Mouse (Mus musculus): ENCODE data around the gene Reck. TPM values are rescaled to one million over a fixed set of nuclear protein-coding genes. Genes with fewer than 3 reads are reported as not detected.

The Reck gene
- total RNA-seq, 2 experiments from 2014 or later: 1.2 to 6.8 TPM

DNA sequence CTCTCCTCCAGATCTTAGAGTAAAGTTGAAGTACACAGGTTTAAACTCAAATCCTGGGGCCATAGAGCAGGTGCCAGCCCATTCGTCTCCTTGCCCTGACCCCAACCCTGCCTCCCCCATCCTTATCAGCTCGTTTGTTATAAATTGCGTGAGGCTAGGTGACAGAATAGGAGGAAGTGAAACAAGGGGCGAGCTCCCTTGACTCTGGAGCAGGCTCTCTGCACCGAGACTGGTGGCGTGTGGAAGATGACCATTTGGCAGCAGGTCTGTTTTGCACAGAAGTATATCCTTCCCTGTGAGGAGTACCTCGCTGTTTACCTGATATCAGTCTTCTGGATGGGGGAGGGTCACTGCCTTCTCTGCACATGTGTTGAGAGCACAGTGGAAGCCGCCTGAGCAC lies 23.9 kb downstream of the Reck start:
- peak; percentile 54 for ATAC-seq (ENCODE audit: poor library complexity, severe bottlenecking)

DNA sequence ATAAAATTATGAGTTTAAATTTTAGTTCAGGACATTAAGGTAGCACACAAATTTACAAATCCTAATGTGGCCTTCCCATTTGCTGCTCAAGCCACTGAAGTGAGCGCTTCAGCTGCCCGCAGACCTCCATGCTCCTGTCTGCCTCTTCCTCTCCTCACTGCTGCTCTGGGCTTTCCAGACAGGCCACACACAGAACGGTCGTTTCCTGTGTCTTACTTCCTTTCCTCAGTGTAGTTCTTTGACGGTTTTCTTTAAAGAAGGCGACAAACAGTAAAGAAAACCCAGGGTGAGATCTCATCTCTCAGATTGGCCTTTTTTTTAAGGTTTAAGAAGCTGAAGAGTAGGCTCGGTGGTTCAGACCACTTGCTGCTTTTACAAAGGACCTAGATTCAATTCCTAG lies 28.4 kb downstream of the Reck start:
- no peak for ATAC-seq (ENCODE audit: poor library complexity, severe bottlenecking)

DNA sequence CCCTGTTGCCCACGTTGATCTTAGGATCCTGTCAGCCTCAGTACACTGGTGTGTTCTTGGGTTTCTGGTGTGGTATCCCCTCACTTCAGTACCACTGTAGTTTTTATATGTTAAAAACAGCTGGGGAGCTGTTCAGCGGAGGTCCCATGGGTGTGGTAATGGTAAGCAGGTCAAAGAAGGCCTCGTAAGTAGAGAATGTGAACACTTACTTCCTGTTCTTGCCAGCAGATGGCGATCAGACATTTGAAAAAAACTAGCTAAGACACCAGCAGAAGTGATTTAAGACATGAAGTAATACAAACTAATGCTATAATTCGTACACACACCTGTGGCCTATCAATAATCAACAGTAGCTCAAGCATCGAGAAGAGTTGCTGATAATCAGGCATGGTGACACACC lies 31.1 kb downstream of the Reck start:
- peak; percentile 59 for ATAC-seq (ENCODE audit: poor library complexity, severe bottlenecking)

DNA sequence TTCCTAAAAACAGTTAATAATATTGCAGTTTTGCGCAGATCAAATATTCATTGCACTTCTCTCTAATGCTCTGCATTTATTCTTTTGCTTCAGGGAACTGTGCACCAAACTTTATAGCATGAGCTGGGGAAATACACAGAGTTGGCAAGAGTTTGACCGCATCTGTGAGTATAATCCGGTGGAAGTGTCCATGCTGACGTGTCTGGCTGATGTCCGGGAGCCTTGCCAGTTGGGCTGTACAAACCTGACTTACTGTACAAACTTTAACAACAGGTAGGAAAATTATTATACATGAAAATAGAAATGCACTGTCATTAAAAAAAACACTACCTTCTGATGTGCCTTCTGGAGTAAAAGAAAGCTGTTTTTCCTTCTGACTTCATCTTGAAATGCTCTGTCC lies 42.9 kb downstream of the Reck start:
- ATAC-seq (ENCODE audit: poor library complexity, severe bottlenecking): no peak

DNA sequence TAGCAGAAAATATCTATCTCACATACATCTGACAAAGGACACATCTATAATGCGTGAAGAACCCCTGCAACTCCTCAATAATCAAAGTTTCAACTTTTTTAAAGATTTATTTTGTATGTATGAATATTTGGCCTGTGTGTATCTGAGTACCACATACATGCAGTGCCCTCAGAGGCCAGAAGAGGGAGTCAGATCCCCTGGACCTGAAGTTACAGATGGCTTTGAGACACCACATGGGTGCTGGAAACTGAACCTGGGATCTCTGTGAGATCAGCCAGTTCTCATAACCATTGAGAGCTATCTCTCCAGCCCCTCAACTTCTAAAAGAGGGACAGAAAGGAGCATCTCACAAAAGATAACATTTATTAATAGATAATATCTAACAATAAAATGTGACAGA lies 45.3 kb downstream of the Reck start:
- no peak for ATAC-seq (ENCODE audit: poor library complexity, severe bottlenecking)

DNA sequence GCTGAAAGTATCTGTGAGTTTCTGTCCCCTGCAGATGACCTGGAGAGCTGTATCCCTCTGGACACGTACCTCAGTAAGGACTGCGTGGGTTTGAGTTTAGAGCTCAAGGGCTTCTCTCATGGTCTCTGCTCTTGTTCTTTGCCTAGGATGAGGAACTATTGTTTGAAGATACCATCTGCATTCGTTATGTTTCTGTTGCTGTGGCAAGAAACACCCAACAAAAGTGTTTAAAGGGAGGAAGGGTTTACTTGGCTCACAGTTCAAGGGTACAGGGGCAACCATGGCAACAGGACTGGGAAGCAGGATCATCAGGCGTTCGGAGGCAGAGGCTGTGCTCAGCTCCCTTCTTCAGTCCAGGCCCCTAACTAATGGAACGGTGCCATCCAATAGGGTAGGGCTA lies 49.8 kb downstream of the Reck start:
- ATAC-seq (ENCODE audit: poor library complexity, severe bottlenecking): no peak

DNA sequence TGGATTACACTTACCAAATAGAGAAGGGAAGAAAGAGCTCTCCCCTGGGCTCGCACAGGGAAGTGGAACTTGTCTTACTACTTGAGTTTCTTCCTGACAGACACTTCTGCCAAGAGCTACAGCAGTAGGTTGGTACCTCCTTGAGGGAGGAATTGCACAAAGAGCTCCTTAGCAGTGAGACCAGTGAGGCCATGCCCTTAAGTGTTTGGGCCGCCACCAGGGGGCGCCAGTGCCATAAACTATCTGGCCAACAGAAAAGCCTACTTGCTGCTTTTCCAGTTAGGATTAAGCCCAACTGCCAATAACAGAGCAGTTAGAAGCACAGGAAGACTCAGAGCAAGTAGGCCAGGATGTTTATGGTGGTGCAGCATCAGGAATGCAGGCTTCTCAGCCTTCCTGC lies 50.4 kb downstream of the Reck start:
- peak; percentile 98 for ATAC-seq (ENCODE audit: poor library complexity, severe bottlenecking)

DNA sequence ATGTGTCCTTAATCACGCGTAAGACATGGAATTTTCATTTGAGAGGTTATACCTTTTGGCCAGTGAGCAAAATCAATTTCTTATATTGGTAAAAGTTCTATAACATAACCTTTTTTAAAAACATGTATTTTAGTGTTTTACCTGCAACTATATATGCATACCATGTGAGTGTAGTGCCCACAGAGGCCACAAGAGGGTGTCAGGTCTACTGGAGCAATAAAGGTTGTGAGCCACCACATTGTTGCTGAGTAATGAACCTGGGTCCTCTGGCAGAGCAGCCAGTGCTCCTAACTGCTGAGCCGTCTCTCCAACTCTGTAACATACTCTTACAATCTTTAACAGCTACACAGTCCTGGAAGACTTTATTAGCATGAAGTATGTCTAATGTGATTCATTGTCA lies 52.5 kb downstream of the Reck start:
- ATAC-seq (ENCODE audit: poor library complexity, severe bottlenecking): peak; percentile 56

DNA sequence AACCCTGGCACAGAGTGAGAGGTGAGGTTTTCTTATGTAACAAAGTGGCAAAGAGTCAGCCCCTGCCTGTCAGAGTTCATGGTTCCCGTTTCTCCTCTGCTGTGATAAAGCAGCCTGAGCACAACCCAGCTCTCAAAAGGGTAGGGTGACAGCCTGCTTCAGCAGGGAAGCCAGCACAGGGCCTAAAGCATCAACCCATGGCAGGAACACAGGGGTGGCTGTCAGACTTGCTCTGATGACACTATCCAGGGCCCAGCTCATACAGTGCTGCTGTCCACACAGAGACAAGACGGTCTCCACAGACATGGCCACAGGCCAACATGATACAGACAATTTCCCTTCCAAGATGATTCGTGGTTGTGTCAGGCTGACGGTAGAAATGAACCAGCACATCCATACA lies 56.5 kb downstream of the Reck start:
- peak; percentile 74 for ATAC-seq (ENCODE audit: poor library complexity, severe bottlenecking)

DNA sequence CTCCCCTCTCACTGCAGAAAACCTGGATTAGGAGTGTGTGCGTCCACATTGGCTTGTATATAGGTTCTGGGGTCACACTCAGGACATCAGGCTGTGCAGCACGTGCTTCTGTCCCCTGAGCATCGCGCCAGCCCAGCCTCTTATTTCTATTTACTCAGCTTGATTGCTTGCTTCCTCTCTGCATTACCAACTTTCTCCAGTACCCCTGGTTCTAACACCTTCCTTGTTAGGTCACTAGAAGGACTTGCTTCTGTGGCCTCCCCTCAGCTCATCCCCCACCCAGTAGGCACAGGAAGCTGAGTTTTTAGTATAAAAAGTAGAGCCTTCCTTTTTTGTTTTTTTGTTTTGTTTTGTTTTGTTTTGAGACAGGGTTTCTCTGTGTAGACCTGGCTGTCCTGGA lies 60.9 kb downstream of the Reck start:
- peak; percentile 29; the same call in 1 of the 2 replicates for ATAC-seq (ENCODE audit: poor library complexity, severe bottlenecking)

DNA sequence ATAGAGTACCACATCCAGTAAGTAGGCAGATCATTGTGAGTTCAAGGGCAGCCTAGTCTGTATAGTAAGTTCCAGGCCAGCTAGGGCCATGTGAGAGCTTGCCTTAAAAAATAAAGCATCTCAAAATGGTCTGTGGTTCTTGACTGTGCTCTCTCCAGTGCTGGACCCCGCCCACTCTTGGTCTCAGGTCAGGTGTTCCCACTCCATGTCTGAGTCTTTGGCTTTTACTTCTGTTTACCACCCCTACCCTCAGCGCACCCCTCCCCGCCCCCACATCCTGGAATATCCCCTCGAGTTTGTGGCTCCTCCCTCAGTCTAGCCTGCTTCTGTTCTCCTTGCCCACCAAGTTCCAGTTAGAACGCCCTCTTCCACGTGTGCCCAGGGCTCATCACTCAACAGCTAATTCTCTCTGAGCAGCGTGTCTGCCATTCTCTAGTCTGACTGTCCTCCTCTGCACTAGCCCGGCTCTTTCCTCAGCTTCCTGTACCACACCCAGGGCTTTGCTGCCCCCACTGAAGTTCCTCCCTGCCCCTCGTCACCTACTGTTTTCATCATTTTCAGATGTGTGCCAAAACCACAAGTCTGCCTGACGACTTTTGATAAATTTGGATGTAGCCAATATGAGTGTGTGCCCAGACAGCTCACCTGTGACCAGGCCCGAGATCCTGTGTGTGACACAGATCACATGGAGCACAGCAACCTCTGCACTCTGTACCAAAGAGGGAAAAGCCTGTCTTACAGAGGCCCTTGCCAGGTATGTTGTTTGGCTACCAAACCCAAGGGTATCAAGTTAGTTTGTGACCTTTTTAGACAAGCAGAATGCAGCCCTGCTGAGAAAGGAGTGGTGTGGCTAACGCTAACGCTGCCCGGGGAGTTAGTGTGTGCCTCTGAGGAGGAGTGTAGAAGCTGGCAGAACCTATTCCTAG lies 61.7 kb downstream of the Reck start:
- peak; percentile 89 for ATAC-seq (ENCODE audit: poor library complexity, severe bottlenecking)

DNA sequence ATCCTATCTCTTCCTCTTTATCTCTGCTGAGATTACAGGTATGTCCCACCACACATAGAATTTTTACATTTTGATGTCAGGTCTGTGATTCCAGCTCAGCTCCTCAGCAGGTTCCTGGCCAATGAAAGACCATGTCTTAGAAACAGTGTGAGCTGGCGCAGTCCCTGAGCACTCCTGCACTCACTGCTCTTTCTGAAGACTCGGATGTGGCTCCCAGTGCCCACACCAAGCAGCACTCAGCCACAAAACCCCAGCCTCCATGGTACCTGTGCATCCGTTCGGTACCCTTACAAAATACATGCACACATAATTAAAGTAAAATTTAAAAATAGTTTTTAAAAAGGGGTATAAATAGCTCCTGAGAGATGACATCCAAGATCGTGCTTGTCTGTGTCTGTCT lies 66.0 kb downstream of the Reck start:
- no peak for ATAC-seq (ENCODE audit: poor library complexity, severe bottlenecking)

DNA sequence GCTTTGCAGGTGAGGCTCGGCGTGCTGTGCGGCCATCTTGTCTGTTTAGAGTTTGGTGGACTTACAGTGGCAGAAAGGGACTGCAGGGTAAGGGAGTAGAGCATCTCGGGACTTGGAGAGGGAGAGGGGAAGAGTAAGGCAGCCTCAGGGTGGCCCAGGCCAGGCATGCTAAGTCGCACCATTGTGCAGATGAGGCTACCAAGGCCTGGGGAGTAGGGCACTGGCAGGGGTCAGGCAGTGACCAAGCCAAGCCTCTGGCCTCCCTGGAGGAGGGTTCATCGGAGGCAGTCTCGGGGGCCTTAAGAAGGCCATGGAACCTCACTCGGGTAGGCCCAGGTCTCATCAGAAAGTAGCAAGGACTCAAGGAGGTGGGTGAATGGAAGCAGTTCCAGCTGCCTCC lies 67.1 kb downstream of the Reck start:
- no peak for ATAC-seq (ENCODE audit: poor library complexity, severe bottlenecking)

DNA sequence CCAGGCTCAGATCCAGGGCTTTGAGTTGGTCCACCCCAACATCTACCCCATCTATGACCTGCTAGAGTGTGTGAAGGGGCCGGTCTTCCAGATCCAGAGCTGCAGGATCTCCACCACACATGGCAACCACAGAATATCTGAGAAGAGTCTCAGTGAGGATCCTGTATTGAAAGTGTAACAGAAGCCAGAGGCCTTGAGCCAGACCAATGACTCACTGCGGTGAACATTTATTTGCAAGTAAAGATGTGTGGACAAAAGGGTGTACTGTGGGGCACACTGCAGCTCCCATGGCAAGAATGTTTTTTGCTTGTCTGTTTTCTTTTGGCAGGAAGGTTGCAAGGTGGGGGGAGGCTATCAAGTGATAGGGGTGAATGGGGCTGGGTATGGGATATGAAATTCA lies 72.2 kb downstream of the Reck start:
- ATAC-seq (ENCODE audit: poor library complexity, severe bottlenecking): no peak

DNA sequence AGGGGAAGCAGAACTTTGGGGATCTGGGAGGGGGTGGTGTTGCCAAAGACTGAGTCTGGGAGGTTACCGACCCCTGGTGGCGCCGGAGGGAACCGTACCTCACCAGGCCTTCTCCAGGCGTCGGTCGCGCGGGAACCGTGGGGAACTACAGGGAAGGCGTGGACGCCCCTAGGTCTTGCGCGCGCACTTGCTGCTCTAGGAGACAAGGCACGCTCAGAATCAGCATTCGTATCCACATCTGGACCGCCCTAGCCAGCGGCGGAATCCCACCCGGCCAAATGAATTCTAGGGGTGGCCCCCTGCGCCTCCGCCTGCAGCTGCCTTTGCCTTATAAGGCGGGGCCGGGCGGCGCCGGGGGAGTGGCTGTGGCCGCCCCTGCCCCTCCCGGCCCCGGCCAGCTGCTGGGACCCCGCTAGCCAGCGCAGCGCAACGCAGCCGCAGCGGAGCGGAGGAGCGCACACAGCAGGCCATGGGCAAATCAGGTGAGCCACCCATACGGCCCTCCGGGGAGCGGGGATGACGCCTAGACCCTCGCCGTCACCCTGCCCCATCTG lies 82.0 kb downstream of the Reck start, which contains the start of gene Glipr2:
Gene Glipr2 (plus strand): TSS at position 110 of the 554 bp plus-strand sequence.
- peak; percentile 86 for ATAC-seq (ENCODE audit: poor library complexity, severe bottlenecking)

DNA sequence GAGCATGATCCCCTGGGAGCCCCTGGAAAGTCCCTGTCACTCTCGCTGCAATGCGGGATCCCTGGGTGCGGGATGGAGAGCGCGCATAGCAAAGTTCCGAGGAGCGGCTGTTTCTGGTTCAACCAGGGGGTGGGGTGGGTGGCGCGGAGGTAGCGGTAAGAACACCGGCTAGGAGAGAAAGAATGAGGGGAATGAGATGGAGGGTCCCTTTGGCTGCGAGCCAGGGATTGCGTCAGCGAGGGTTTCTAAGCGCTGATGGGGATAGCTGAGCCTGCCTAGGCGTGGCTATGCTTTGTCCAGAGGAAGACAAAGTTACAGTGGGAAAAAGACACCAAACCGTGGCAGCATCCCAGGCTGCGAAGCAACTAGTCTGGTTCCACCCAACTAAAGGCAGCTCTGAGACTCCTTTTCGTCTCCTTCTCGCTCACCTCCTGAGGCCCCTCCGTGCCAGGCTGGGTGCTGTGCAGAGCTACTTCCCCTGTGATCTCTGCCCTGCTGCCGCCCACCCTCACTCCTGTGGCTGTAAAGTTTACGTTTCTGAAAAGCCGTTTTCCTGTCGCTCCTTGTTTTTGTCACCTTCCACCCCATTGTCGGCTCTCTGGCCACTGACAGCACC lies 82.6 kb downstream of the Reck start:
- peak; percentile 31 for ATAC-seq (ENCODE audit: poor library complexity, severe bottlenecking)

DNA sequence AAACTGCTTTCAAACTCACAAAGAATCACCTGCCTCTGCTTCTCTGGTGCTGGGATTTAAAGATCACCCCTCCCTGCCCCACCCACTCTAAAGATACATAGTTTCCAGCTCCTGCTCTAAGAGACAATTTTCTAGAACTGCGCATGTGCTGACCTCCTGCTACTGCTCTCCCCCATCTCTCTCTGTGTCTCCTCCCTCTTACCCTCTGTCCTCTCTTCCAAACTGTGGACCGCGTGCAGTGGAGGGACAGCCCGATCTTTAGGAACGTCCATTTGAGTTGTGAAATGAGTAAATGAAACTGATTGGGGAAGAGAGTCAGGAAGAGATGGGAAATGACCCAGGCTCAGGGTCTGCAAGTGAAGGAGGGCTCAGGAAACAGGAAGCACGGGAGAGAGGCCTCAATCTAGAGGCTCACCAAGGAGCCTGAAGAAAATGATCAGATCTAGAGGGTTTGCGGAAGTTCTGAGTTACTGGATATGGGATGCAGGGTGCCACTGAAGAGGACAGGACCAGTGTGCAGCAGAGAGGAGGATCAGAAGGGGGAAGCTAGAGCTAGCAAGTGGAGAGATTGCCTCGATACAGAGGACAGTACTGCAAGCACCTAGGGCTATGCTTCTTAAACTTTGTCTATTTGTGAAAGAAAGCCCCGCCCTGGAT lies 84.3 kb downstream of the Reck start:
- peak; percentile 39 for ATAC-seq (ENCODE audit: poor library complexity, severe bottlenecking)

DNA sequence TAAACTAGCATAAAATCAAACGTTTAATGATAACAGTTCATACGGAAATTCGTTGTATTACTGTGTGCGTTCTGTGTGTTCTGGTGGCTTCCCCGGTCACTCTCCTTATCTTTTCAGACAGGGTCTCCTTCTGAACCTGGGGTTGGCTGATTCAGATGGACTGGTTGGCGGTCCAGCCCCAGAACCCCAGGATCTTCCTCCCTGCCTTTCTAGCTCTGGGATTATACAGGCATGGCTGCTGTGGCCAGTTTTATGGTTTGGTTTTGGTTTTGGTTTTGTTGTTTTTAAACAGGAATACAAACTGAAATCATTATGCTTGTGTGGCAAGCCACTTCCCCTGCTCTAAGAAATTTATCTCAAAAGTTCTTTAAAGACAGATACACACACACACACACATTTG lies 84.9 kb downstream of the Reck start:
- ATAC-seq (ENCODE audit: poor library complexity, severe bottlenecking): no peak

DNA sequence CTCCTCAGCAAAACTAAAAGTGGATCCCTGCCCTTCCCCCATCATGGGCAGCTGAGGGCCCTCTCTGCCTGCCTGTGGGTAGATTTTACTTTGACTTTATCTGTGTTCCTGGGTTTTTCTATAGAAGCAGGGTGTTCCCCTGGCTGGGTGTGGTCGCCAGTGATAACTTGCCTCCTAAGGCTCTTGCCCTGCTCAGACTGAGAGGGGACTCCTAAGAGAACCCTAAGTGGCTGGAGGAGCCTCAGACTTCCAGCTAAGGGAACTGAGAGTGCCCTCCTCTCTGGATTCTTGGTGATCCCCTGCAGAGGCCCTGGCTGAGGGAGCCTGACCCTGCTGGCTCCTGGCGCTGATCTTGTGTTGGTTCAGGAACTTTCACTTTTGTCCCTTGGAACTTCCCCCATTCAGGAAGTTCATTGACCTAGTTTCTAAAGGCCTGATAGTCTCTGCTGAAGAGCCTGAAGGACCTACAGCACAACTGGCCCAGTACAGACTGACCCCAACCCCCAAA lies 89.0 kb downstream of the Reck start:
- peak; percentile 8; the same call in 1 of the 2 replicates for ATAC-seq (ENCODE audit: poor library complexity, severe bottlenecking)

DNA sequence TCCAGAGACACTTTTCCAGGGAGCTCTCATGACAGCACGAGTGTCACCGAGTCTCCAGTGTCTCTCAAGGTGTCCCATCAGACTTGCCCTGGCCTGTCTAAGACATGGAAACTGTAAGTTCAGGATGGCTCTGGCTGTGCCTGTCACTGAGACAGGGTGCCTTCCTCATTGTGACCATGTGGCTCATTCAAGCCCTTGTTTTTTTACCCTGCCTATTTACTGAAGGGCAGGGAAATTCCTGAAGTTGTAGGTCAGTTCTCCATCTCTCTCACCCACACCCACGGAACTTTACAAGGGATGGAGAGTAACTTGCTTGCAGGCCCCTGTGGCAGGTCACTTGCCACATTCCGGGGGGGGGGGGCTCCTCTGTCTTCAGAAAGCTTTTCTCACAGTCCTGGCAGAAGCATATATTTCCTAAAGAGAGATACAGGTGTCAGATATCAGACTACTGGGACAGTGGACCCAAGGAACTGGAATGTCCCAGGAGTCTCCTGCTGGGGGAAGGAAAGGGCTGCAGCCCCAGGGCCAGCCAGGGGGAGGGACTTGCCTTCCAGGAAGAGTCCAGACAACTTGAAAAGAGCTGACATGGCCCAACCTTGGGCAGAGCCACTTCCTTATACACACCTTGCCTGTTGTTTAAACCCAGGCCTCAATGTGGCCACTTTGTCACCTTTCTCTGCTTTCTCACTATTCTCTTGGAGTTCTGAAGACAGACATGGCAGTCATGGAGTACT lies 89.8 kb downstream of the Reck start:
- ATAC-seq (ENCODE audit: poor library complexity, severe bottlenecking): peak; percentile 50

Data from megakaryocyte, adult 5-6 weeks (primary cell).